Mouse (Mus musculus): Measurements from ENCODE around the gene 1700113H08Rik. TPM values are rescaled to one million over a fixed set of nuclear protein-coding genes. Genes with fewer than 3 reads are reported as not detected.

Gene 1700113H08Rik
- total RNA-seq, 4 experiments from 2014 or later = not detected

DNA sequence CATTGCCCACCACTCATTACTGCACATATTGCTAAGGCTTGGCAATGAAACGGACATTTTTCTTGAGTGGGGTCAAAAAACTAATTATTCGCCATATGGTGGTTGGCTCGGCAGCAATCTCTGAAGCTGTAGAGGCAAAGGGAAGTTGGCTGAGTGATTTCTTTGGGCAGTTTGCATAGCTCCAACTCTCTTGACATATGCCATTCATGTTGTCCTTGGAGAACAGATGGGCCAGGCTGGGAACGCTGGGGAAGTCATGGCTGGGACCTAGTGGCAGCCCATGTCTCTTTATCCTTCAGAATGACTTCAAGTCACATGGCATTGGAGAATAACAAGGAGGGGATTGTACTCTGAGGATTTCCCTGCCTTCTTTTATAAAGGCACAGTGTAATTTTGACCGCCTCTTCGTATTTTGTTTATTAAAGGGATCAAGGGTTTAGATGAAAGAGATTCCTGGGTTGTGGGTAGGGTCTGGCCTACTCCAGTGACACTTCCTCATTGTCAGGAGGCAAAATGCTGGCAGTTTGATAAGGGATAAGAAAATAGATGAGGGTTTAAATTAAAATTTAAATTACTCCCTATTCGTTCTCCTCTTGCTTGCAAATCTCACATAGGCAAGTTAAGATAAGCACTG, 138.4 kb downstream of the 1700113H08Rik start:
- DNase-seq (ENCODE audit: low spot score in 2 of 2) = no peak

DNA sequence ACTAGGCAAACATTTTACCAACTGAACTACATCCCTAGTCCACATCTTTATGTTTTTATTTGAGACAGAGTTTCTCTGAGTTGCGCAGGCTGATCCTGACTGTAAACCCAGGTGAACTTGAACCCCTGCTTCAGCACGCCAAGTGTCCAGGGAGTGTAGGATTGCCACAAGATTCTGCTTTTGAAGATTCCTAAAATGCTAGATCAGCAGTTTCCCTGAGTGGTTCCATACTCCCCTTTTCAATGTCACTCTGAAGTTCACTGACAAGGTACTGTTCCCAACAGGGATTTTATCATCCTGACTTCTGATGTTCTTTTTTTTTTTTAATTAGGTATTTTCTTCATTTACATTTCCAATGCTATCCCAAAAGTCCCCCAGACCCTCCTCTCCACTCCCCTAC, 140.9 kb downstream of the 1700113H08Rik start:
- DNase-seq (ENCODE audit: low spot score in 2 of 2) = no peak

DNA sequence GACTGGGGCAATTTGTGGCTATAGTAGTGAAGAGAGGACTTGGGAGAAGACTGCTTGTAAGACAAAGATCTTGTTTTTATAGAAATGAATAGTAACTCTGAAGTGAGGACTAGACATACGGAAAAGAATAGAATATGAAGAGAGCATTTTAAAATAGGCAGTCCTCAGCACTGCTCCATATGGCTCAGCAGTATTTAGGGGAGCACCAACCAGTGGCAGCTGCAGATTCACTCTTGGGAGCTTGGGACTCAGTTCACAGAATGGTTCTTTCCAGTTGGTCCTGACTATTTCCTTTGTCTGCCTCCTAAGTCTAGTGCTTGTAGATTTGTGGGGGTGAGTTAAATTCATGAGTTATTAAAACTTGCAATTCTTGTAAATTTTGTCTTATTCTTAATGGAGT, 151.6 kb downstream of the 1700113H08Rik start:
- DNase-seq (ENCODE audit: low spot score in 2 of 2) = peak in 1 of 2 experiments; percentile 3

DNA sequence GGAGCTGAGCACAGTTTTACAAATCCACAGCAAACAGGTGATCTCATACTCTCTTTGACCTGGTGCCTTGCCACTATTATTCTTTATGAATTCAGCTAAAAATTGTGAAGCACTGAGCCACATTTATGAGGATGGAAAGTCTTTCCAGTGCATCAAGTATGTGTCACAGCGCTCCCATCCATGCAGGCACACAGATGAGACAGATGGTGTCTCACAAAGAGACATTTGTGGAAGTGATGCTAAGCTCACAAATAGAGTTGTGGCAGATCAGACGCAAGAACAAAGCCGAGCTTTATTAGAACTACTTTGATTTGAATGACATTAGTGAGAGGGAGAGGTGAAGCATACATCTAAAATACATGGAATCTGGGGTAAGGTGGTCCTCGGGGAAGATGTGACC, 153.2 kb downstream of the 1700113H08Rik start:
- peak; percentile 42 to 50 for DNase-seq (ENCODE audit: low spot score in 2 of 2)

DNA sequence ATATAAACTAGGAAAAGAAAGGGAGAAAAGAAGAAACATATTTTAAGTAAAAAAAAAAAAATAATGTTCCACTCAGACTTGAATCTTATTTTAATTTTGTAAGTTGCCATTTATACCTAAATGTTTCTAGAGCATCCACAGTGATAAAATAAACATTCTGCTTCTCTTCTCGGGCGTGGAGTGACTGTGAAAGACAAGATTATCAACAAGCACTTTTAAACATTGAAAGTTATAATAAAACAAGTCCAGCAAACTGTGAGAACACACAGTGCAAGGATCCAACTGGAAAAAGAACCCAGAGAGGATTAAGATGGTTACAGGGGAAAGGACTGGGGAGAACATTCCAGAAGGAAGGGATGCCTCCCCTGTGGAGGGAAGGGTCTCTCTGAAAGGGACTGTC, 155.0 kb downstream of the 1700113H08Rik start:
- no peak for DNase-seq (ENCODE audit: low spot score in 2 of 2)

DNA sequence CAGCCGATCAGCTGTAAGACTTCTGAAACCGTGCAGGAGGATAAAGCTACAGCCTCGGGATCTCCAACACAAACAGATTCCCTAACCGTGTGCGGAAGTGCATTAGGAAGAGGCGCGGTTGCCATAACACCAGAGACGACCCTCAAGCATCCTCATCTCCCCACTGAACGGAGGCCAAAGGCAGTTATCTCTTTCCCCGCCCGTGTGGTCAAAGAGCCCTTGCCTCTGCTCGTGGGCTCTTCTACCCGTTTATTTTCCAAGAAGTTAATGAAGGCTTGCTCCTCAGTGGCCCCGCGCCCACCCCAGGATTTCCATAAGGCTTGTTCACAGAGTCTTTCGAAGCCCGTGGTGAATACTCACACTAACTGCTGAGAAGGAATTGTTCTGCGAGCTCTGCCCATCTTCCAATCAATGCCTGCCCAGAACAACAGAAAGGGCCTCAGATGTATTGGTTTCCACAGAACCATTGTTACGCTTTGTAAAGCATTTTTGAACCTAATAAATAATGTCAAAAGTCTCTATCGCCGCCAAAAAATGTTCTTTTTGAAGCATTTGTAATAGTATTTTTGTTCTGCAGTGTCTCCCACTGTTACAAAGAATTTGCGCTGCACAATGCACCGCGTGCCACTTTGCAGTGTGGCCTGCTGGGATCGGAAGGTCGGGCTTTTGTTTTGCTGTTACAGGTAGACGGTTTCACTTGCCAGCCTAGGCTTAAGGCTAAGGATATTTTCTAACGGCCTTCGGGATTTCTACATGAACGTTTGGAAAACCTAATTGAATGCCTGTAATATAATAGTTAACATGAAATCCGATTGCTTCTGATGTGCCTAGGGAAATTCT, 172.4 kb downstream of the 1700113H08Rik start:
- no peak for DNase-seq (ENCODE audit: low spot score in 2 of 2)

DNA sequence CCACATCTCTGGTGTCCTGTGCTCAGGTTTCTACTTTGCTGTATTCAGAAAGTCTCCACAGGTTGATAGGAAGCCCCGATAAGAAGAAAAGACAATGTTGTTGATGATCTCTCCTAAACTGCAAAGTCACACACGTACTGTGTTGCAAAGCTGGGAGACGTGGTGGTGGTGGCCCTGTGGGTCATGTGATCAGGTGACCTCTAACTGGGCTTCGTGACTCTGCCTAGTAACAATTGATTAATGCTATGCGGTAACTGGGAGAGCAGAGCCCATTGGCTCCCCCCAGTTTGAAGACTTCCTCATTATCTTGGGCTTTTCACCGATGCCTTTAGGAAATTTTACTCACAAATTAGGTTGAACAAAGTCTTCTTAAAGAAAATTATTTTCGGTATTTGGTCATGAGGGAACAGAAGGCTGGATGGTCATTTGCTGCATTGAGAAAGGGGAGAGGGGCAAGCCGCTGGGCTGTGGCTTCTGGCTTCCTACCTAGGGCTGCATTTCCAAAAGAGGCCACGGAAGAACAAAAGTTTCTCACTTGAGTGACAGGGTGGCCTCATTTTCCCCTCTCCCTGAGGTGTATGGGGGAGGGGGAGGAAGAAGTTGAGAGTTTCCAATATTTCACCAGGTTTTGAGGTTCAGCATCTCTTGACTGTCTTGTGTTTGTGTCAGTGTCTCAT, 181.6 kb downstream of the 1700113H08Rik start:
- DNase-seq (ENCODE audit: low spot score in 2 of 2) = no peak

DNA sequence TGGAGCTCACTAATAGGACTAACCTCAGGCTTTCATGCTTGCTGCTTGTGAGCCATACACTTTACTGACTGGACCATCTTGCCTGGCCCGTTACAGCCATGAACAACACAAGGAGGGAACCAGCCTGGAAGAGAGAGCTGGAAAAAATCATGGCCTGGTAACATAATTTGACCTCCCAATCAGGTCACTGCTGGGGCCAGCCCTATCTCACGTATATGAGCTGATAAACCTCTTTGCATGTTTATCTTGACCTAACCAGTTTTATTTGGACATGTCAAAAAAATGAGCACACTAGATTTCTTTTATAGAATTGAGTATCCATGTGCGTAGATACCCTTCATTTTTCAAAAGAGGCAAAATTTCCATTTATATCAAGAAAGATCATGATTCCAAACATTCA, 213.9 kb downstream of the 1700113H08Rik start:
- DNase-seq (ENCODE audit: low spot score in 2 of 2) = no peak

DNA sequence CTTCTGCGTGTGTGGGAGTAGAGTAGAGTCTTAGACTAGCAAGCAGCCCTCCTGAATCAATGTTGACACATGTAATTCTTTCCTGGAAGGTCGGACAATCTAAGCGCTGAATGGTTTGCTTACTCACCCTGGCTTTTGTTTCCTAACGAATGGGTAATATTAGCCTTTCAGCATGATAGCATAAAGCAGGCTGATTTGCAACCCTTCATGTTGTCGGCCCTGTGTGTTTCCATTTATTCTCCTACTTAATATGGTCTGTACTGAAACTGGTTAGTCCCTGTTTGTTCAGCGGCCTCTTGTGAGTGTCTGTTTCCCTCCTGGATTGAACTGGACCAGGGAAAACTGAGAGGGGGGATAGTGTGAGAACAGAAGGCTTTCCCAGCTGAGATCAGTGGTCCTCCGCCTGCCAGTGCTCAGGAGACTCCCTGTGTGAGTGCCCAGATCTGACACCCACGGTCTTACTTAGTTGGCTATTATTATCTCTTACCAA, 214.3 kb downstream of the 1700113H08Rik start:
- DNase-seq (ENCODE audit: low spot score in 2 of 2) = no peak

DNA sequence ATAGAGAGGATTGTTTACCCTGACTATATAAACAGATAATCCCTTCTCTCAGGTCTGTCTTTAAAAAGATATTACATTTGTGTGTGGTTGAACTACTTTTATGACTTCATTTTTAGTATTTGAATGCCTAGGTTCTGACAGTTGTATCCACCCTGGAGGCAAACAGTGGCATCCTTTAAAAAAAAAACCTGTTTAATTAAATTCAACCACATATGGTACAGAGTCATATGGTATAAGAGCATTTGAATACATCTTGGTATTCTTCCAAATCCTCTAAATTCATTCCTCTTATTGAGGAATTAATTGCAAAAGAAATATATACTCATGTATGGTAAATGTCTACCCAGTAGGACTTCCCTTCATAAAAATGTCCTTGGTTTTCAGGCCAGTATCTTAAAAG, 217.2 kb downstream of the 1700113H08Rik start:
- DNase-seq (ENCODE audit: low spot score in 2 of 2) = no peak

Other genes starting within 250 kb of the 1700113H08Rik start
- gene Stab2, start 50.0 kb upstream of the 1700113H08Rik start, total RNA-seq (2022) = 1 to 10 TPM in 1 of 4 experiments, under 1 TPM in 3; 0.43 to 1.7 (median 0.68) TPM